Mouse (Mus musculus) testis, adult 2 months (tissue): ENCODE data around the gene Prkn.

Experiments
- CTCF ChIP-seq: fragments of 200-500 bp; IDR thresholded peaks from 2 replicates; pipeline ENCODE4 v1.5.1; 2012; ENCODE audit warnings: low read depth, mild to moderate bottlenecking, inconsistent platforms, low read length, moderate library complexity; ENCODE audit not compliant: control insufficient read depth, insufficient read depth, insufficient replicate concordance
- POLR2A ChIP-seq: fragments of 200-500 bp; IDR thresholded peaks from 2 replicates; pipeline ENCODE4 v1.6.1; 2012; ENCODE audit warnings: low read depth, mild to moderate bottlenecking, inconsistent platforms, low read length, moderate library complexity; ENCODE audit not compliant: control insufficient read depth

DNA sequence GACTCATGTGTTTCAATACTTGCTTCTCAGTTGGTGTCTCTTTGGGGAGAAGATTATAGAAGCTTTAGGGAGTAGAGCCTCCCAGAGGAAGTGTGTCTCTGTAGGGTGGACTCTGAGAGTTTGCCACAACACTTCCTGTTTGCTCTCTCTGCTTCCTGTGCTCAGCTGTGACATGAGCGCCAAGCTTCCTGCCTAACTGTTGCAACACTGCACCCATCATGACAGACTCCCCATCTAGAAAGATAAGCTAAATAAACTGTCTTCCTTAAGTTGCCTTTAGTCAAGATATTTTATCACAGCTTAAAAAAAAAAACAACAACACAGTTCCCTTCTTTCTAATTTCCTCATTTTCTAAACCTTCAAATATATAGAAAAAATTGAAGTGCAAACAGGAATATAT lies 1130.0 kb downstream of the Prkn start:
- TF ChIP-seq CTCF, result no peak
- TF ChIP-seq POLR2A, result no peak
